Mouse (Mus musculus): Measurements from ENCODE around the gene Ppp1r10.

The Ppp1r10 gene

GRCm38 (mm10) chr17:35903343-35903991, 12.8 kb upstream of the Ppp1r10 start:
- DNase-seq (ENCODE audit: low spot score in 2 of 2), result no peak

- DNase-seq (ENCODE audit: low spot score in 2 of 2), result no peak
These were observed 12.3 kb upstream of the Ppp1r10 start for GRCm38 (mm10) chr17:35903992-35904355.

- no peak for DNase-seq (ENCODE audit: low spot score in 2 of 2)
These were observed 10.6 kb upstream of the Ppp1r10 start for GRCm38 (mm10) chr17:35905587-35905986.

- DNase-seq (ENCODE audit: low spot score in 2 of 2), result no peak
These were observed 8.6 kb upstream of the Ppp1r10 start for GRCm38 (mm10) chr17:35907609-35908008.

GRCm38 (mm10) chr17:35909186-35909918, 6.9 kb upstream of the Ppp1r10 start:
- no peak for DNase-seq (ENCODE audit: low spot score in 2 of 2)

- DNase-seq (ENCODE audit: low spot score in 2 of 2), result peak; percentile 87 to 94
These were observed 6.3 kb upstream of the Ppp1r10 start, which contains the start of gene Atat1 for GRCm38 (mm10) chr17:35909919-35910369. Gene Atat1, minus strand, starts transcription at chr17:35910075.

- no peak for DNase-seq (ENCODE audit: low spot score in 2 of 2)
These were observed 1.3 kb upstream of the Ppp1r10 start for GRCm38 (mm10) chr17:35914975-35915374.

- DNase-seq (ENCODE audit: low spot score in 2 of 2), result no peak
These were observed 517 bp upstream of the Ppp1r10 start for GRCm38 (mm10) chr17:35915538-35916296.

GRCm38 (mm10) chr17:35917143-35917462, 869 bp downstream of the Ppp1r10 start:
- DNase-seq (ENCODE audit: low spot score in 2 of 2), result peak in 1 of 2 experiments; percentile 37

GRCm38 (mm10) chr17:35917463-35918251, 1.4 kb downstream of the Ppp1r10 start:
- DNase-seq (ENCODE audit: low spot score in 2 of 2), result peak in 1 of 2 experiments; percentile 62

GRCm38 (mm10) chr17:35918276-35919059, 2.2 kb downstream of the Ppp1r10 start:
- no peak for DNase-seq (ENCODE audit: low spot score in 2 of 2)

- peak; percentile 93 to 97 for DNase-seq (ENCODE audit: low spot score in 2 of 2)
These were observed 3.0 kb downstream of the Ppp1r10 start for GRCm38 (mm10) chr17:35919060-35919715.

- no peak for DNase-seq (ENCODE audit: low spot score in 2 of 2)
These were observed 3.6 kb downstream of the Ppp1r10 start for GRCm38 (mm10) chr17:35919864-35920301.

- no peak for DNase-seq (ENCODE audit: low spot score in 2 of 2)
These were observed 4.2 kb downstream of the Ppp1r10 start for GRCm38 (mm10) chr17:35920384-35920783.

GRCm38 (mm10) chr17:35920862-35921562, 4.8 kb downstream of the Ppp1r10 start:
- DNase-seq (ENCODE audit: low spot score in 2 of 2), result peak in 1 of 2 experiments; percentile 58

- DNase-seq (ENCODE audit: low spot score in 2 of 2), result no peak
These were observed 5.5 kb downstream of the Ppp1r10 start for GRCm38 (mm10) chr17:35921710-35922109.

- no peak for DNase-seq (ENCODE audit: low spot score in 2 of 2)
These were observed 6.3 kb downstream of the Ppp1r10 start for GRCm38 (mm10) chr17:35922566-35922965.

- no peak for DNase-seq (ENCODE audit: low spot score in 2 of 2)
These were observed 7.0 kb downstream of the Ppp1r10 start for GRCm38 (mm10) chr17:35923281-35923680.

GRCm38 (mm10) chr17:35927471-35927870, 11.2 kb downstream of the Ppp1r10 start:
- DNase-seq (ENCODE audit: low spot score in 2 of 2), result no peak

GRCm38 (mm10) chr17:35929534-35929933, 13.3 kb downstream of the Ppp1r10 start:
- no peak for DNase-seq (ENCODE audit: low spot score in 2 of 2)
